Mouse (Mus musculus): ENCODE measurements around the gene Capns1. TPM values are rescaled to one million over a fixed set of nuclear protein-coding genes. Genes with fewer than 3 reads are reported as not detected.

The Capns1 gene
- total and polyA plus RNA-seq, 3 experiments = 31.7 to 354 TPM; not detected in 1

DNA sequence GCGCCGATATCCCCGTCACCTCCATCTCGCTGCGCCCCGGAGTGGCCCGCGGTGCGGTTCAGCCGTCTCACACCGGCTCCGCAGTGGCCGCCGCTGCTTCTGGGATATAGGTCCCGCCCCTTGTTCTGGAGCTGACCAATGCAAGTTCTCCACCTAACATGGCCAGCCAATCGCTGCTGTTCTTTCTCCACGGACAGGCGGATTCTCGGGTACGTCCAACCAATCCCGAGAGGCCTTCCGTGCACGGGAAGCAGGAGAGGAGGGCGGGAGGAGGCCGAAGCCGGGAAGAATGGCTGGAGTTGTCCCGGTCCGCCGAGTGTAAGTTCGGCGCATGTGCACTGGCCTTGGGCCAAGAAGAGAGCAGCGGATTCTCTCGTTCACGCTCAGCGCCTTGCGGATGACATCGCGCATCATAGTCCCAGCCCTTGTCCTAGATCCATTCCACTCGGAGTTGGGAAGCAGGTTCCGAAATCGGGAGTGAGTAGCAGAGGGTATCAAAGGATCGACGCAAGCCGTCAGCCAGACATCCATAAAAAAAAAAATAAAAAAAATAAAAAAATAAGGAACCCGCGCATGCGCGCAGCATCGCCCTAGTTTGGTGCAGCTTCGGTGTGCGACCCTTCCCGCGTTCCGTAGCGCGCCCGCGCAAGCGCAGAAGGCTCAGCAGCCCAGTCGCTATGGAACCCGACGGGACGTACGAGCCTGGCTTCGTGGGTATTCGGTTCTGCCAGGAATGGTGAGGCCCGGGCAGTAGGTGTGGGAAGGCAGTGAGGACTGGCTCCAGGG lies 33.3 kb upstream of the Capns1 start, which contains the start of the genes Polr2i and Tbcb (continued):
- TF ChIP-seq POLR2A (IDR thresholded peaks at IDR 0.05; ENCODE audit: control insufficient read depth in 1 of 2, insufficient read depth in 1 of 2, low read depth in 1 of 2, low read length in 2 of 2, poor library complexity in 1 of 2) = peak; percentile 44 to 87; a peak in 2 of 4 replicates
- TF ChIP-seq GATA1 (IDR thresholded peaks at IDR 0.05; ENCODE audit: low read depth, low read length) = no peak

DNA sequence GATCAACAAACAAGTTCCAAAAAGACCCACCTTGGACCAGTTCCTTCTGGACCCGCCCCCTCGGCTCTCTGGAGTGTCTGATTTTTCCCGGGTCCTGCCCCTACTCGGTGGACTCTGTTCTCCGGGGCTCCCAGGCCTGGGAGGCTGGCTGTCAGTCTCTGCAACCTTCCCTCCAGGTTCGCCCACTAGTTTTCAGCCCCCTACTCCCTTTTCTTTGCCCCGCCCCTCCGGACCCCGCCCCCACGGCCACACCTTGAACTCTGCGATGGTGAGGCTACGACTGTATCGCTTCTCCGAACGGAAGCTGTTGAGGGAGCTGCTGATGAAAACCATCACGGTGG lies 32.7 kb upstream of the Capns1 start:
- no peaks in the 10 kb centered on the region for H3K27me3 ChIP-seq (ENCODE audit: control insufficient read depth in 1 of 2, insufficient read depth in 2 of 2, low read length in 2 of 2)
- TF ChIP-seq TBP (IDR thresholded peaks at IDR 0.05; ENCODE audit: low read depth, low read length) (no peak), JUND (IDR thresholded peaks at IDR 0.05; ENCODE audit: low read depth, low read length) (no peak), SMC3 (IDR thresholded peaks at IDR 0.05; ENCODE audit: low read depth, low read length) (no peak), CTCF (IDR thresholded peaks at IDR 0.05 in 2 of 3, conservative IDR thresholded peaks at IDR 0.05 in 1 of 3; ENCODE audit: control insufficient read depth in 1 of 3, insufficient read depth in 1 of 3, low read depth in 2 of 3, low read length in 3 of 3, poor library complexity in 1 of 3, severe bottlenecking in 1 of 3) (no peak), MXI1 (IDR thresholded peaks at IDR 0.05; ENCODE audit: low read depth, low read length) (no peak), ETS1 (IDR thresholded peaks at IDR 0.05; ENCODE audit: low read depth, low read length) (no peak), MYC (IDR thresholded peaks at IDR 0.05; ENCODE audit: low read depth, low read length) (no peak), MAFK (IDR thresholded peaks at IDR 0.05; ENCODE audit: borderline replicate concordance, low read depth, low read length) (no peak), SIN3A (IDR thresholded peaks at IDR 0.05; ENCODE audit: low read length) (no peak), POLR2A (IDR thresholded peaks at IDR 0.05; ENCODE audit: control insufficient read depth in 1 of 2, insufficient read depth in 1 of 2, low read depth in 1 of 2, low read length in 2 of 2, poor library complexity in 1 of 2) (no peak), HCFC1 (IDR thresholded peaks at IDR 0.05; ENCODE audit: low read depth, low read length) (no peak), USF2 (IDR thresholded peaks at IDR 0.05; ENCODE audit: borderline replicate concordance in 1 of 2, insufficient read depth in 1 of 2, low read depth in 1 of 2, low read length in 2 of 2) (no peak), TCF12 (IDR thresholded peaks at IDR 0.05; ENCODE audit: low read depth, low read length) (no peak), MYB (IDR thresholded peaks at IDR 0.05; ENCODE audit: low read depth, low read length) (no peak), RAD21 (IDR thresholded peaks at IDR 0.05; ENCODE audit: low read depth, low read length) (no peak), POLR2AphosphoS2 (IDR thresholded peaks at IDR 0.05; ENCODE audit: low read length) (no peak), ZKSCAN1 (IDR thresholded peaks at IDR 0.05; ENCODE audit: low read depth, low read length) (no peak), ZMIZ1 (IDR thresholded peaks at IDR 0.05; ENCODE audit: low read depth, low read length) (no peak), POLR2AphosphoS5 (IDR thresholded peaks at IDR 0.05; ENCODE audit: borderline replicate concordance, low read depth, low read length) (no peak), MAX (IDR thresholded peaks at IDR 0.05; ENCODE audit: low read length) (no peak)
- peaks cover 7% of the 10 kb centered on the region for H3K79me2 ChIP-seq (ENCODE audit: control insufficient read depth, insufficient read depth, low read length, poor library complexity)
- 0 out of 2 replicates have a peak overlapping the region, but pooled peaks have one; percentile 37 for H3K27ac ChIP-seq (ENCODE audit: control insufficient read depth, low read depth, low read length)
- DNase-seq (ENCODE audit: low read depth, low spot score) = no peak
- no peaks in the 10 kb centered on the region for H3K9me3 ChIP-seq (replicated peaks; ENCODE audit: insufficient read depth, low read length)
- H3K4me3 ChIP-seq (ENCODE audit: control insufficient read depth in 1 of 2, insufficient read depth in 1 of 2, low read depth in 2 of 2, low read length in 2 of 2) = peak overlapping the region; percentile 74 to 81
- peaks cover 0 to 9% of the 10 kb centered on the region in 2 experiments; a peak in 1 of 4 replicates for H3K4me1 ChIP-seq (ENCODE audit: control insufficient read depth in 1 of 2, insufficient read depth in 2 of 2, low read length in 2 of 2)
- H3K9ac ChIP-seq (ENCODE audit: control insufficient read depth, low read depth, low read length, poor library complexity, severe bottlenecking) = peak overlapping the region; percentile 82
- H3K36me3 ChIP-seq (ENCODE audit: control insufficient read depth in 1 of 2, insufficient read depth in 2 of 2, low read length in 2 of 2) = no peaks in the 10 kb centered on the region
